Mouse (Mus musculus): ENCODE results near the gene Plb1. TPM values are rescaled to one million over a fixed set of nuclear protein-coding genes. Genes with fewer than 3 reads are reported as not detected.

Plb1 gene
- polyA plus RNA-seq, 1 experiment from 2014 or later, result not detected

DNA sequence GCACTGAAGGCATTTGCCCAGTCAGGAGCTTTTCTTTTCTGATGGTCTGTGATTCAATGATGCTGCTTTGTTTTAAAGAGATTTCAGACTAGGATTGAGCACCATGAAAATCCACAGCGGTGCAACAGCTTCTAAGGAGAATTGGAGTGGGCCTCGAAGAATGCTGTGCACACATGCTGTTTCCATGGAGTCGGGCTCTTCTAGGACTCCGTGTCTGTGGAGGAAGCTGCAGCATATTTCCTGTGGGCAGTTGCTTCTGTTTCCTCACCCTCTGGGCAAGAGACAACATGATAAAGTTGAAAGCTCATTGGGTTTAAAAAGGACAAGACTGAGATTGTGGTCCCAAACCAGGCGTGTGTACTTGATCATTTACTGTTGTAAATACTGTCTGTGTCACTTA is 157.8 kb downstream of the Plb1 start:
- Histone ChIP-seq H3K4me3 (replicated peaks; ENCODE audit: low read length) (no peak overlapping the region), H3K4me2 (replicated peaks) (no peak overlapping the region), H3K27me3 (ENCODE audit: control insufficient read depth, insufficient read depth, low read length) (no peaks in the 10 kb centered on the region), H3K4me1 (replicated peaks; ENCODE audit: control insufficient read depth, insufficient read depth, low read length) (no peaks in the 10 kb centered on the region), H3K36me3 (replicated peaks; ENCODE audit: control insufficient read depth, insufficient read depth) (no peaks in the 10 kb centered on the region), H3K27ac (no peak overlapping the region), H3K9me3 (ENCODE audit: control insufficient read depth, low read length) (no peaks in the 10 kb centered on the region), H3K9ac (no peak overlapping the region)
- DNase-seq (ENCODE audit: low spot score) (no peak), ATAC-seq (ENCODE audit: low FRiP score) (no peak)
- 61% methylated on average over 5 of the region's 5 CpGs for WGBS

DNA sequence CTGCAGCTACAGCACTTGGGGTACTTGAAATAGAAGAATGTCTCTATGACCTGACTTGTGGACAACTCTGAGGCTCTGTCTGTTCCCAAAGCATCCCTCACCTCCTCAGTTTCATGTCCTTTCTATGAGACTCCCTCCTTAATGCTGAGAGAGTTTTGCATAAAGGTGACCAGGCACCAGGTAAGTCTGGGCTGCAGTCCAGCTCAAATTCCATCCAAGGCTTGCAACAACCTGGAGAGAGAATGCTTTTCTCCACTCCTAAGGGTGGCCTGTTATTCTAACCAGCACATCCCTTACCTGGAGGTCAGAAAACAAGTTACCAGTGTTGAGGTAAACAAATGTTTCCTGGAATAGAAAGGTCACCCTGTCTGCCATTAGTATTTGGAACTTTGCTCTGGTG is 159.8 kb downstream of the Plb1 start:
- Histone ChIP-seq H3K27ac (no peak overlapping the region), H3K9ac (no peak overlapping the region), H3K4me2 (replicated peaks) (no peak overlapping the region), H3K27me3 (ENCODE audit: control insufficient read depth, insufficient read depth, low read length) (no peaks in the 10 kb centered on the region), H3K4me3 (replicated peaks; ENCODE audit: low read length) (no peak overlapping the region), H3K4me1 (replicated peaks; ENCODE audit: control insufficient read depth, insufficient read depth, low read length) (no peaks in the 10 kb centered on the region), H3K36me3 (replicated peaks; ENCODE audit: control insufficient read depth, insufficient read depth) (no peaks in the 10 kb centered on the region), H3K9me3 (ENCODE audit: control insufficient read depth, low read length) (no peaks in the 10 kb centered on the region)
- DNase-seq (ENCODE audit: low spot score), result no peak
- no peak for ATAC-seq (ENCODE audit: low FRiP score)

- H3K36me3 ChIP-seq (replicated peaks; ENCODE audit: control insufficient read depth, insufficient read depth), result no peaks in the 10 kb centered on the region
- DNase-seq (ENCODE audit: low spot score), result no peak
- no peak overlapping the region for H3K4me2 ChIP-seq (replicated peaks)
- no peak for ATAC-seq (ENCODE audit: low FRiP score)
- no peaks in the 10 kb centered on the region for H3K9me3 ChIP-seq (ENCODE audit: control insufficient read depth, low read length)
- no peaks in the 10 kb centered on the region; the same call in 1 of the 2 replicates for H3K27me3 ChIP-seq (ENCODE audit: control insufficient read depth, insufficient read depth, low read length)
- no peaks in the 10 kb centered on the region for H3K4me1 ChIP-seq (replicated peaks; ENCODE audit: control insufficient read depth, insufficient read depth, low read length)
- H3K27ac ChIP-seq, result no peak overlapping the region
- H3K9ac ChIP-seq, result no peak overlapping the region
- H3K4me3 ChIP-seq (replicated peaks; ENCODE audit: low read length), result no peak overlapping the region
- 91% methylated on average over 3 of the region's 3 CpGs for WGBS
Measured at GRCm38 (mm10) chr5:32394586-32394985, 162.1 kb downstream of the Plb1 start.

DNA sequence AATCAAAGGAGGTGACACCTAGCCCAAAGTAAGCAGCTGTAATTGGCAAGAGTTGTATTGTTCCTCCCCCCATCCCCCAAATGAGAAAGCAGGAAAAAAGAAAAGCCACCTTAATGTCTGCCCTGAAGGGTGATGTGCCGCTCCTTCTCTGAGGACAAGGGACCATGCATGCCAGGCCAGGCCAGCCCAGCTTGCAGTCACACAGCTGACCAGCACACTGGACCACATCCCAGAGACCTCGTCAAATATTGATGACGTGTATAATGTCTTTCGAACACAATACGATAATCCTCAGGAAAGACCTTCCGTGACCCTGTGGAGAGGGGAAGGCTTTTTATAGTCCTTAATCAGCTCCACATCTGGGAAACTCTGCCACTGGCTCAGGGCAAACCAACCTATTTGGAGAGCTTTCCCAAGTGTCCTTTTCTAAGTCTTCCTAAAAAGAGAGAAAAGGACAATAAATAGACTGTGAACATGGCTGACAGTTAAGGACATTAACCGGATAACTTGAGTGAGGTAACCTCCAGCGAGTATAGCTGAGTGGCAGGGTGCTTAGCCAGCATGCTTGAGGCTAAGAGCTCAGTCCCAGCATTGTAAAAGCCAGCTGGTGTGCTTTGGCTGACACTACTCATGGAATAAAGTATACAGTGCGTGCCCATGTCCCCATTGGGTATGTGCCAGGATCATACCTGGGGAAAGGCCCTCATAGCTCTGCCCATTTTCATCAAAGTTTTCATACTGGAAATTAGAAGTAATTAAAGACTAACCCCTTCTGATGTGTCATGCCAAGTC is 162.8 kb downstream of the Plb1 start:
- H3K27ac ChIP-seq, result no peak overlapping the region
- no peak overlapping the region for H3K4me3 ChIP-seq (replicated peaks; ENCODE audit: low read length)
- no peak overlapping the region for H3K4me2 ChIP-seq (replicated peaks)
- no peaks in the 10 kb centered on the region for H3K36me3 ChIP-seq (replicated peaks; ENCODE audit: control insufficient read depth, insufficient read depth)
- no peaks in the 10 kb centered on the region for H3K9me3 ChIP-seq (ENCODE audit: control insufficient read depth, low read length)
- WGBS, result 80% methylated on average over 9 of the region's 9 CpGs
- H3K9ac ChIP-seq, result no peak overlapping the region
- ATAC-seq (ENCODE audit: low FRiP score), result no peak
- no peaks in the 10 kb centered on the region; the same call in 1 of the 2 replicates for H3K27me3 ChIP-seq (ENCODE audit: control insufficient read depth, insufficient read depth, low read length)
- no peaks in the 10 kb centered on the region for H3K4me1 ChIP-seq (replicated peaks; ENCODE audit: control insufficient read depth, insufficient read depth, low read length)
- DNase-seq (ENCODE audit: low spot score), result no peak

DNA sequence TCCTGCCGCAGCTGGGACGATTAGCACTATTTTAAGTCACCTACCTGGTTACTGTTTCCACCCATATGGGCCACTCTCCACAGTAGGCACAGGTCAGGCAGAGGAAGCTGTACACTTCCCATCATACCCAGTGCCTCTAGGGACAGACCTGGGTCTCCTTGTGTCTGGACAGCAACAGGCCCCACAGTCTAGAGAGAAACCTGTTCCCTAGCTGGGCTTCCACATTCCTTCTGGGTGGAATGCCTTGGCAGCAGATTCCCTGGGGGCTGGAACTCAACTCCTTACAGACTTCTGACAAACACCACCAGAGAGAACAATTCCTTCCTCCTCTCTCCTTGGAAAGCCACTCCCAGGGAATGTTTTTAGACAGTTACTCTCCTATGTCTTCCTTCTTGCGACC is 165.2 kb downstream of the Plb1 start:
- no peaks in the 10 kb centered on the region for H3K9me3 ChIP-seq (ENCODE audit: control insufficient read depth, low read length)
- DNase-seq (ENCODE audit: low spot score) (no peak), ATAC-seq (ENCODE audit: low FRiP score) (no peak)
- H3K36me3 ChIP-seq (replicated peaks; ENCODE audit: control insufficient read depth, insufficient read depth), result no peaks in the 10 kb centered on the region
- H3K4me3 ChIP-seq (replicated peaks; ENCODE audit: low read length), result no peak overlapping the region
- no peak overlapping the region for H3K27ac ChIP-seq
- no peak overlapping the region for H3K4me2 ChIP-seq (replicated peaks)
- H3K9ac ChIP-seq, result no peak overlapping the region
- no peaks in the 10 kb centered on the region; the same call in 1 of the 2 replicates for H3K27me3 ChIP-seq (ENCODE audit: control insufficient read depth, insufficient read depth, low read length)
- 83% methylated on average over 3 of the region's 3 CpGs for WGBS
- no peaks in the 10 kb centered on the region for H3K4me1 ChIP-seq (replicated peaks; ENCODE audit: control insufficient read depth, insufficient read depth, low read length)

DNA sequence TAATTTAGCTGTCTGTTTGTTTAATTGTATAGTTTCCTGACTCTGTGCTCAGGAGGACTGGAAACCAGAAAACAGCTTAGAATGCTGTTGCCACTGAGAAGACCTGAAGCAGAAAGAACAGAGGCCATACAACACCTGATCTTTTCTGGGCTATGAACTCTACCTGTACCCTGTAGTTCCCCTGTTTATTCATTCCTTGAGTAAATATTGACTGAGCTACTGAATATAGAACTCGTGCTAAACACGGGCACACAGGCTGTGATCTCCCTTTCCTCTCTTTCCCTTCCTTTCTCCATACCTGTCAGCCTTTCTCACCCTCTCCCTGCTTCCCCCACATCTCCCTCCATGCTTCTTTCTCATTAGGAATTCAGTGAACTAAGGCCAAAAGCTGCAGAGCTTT is 168.4 kb downstream of the Plb1 start:
- 79% methylated on average over 2 of the region's 2 CpGs for WGBS
- ATAC-seq (ENCODE audit: low FRiP score), result no peak
- no peak for DNase-seq (ENCODE audit: low spot score)
- Histone ChIP-seq H3K27ac (no peak overlapping the region), H3K27me3 (ENCODE audit: control insufficient read depth, insufficient read depth, low read length) (no peaks in the 10 kb centered on the region; the same call in 1 of the 2 replicates), H3K9ac (no peak overlapping the region), H3K36me3 (replicated peaks; ENCODE audit: control insufficient read depth, insufficient read depth) (no peaks in the 10 kb centered on the region), H3K4me3 (replicated peaks; ENCODE audit: low read length) (no peak overlapping the region), H3K9me3 (ENCODE audit: control insufficient read depth, low read length) (no peaks in the 10 kb centered on the region), H3K4me2 (replicated peaks) (no peak overlapping the region), H3K4me1 (replicated peaks; ENCODE audit: control insufficient read depth, insufficient read depth, low read length) (no peaks in the 10 kb centered on the region)

DNA sequence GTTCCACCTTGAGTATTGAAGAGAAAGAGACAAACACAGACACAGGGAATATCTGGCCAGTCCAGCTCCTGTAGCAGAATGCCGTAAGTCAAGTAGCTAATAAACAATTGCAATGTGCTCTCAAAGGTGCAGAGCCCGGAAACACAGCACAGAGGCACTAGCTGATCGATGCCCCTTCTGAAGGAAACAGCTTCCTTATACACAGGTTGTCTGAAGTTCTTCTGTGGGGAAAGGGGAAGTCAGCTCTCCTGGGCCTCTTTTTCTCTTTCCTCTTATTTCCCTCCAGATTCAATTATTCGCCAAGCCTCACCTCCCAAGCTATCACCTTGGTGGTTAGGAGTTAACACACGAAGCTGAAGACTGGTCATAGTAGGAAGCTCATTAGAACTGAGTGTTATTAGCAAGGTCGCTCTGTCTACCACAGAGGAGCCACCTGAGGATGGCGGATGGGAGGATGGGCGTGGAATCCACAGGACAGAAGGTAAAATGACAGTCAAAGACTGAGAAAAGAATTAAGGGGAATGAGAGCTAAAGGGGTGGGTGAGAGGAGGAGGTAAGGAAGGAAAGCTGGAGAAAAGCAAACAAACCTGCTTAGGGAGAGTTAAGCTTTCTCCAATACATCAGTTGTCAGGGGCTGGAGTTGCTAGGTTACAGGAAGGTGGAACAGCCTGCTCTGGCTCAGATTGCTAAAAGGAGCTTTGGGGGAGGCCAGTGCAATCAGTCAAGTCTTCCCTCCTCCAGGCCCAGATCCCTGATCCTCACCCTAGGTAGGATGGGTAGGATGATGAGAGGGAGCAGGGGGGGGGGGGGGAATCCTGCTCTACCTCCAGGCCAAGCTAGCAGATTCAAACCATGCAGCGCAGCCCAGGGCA is 170.8 kb downstream of the Plb1 start:
- WGBS, result 73% methylated on average over 9 of the region's 9 CpGs
- Histone ChIP-seq H3K4me1 (replicated peaks; ENCODE audit: control insufficient read depth, insufficient read depth, low read length) (no peaks in the 10 kb centered on the region), H3K36me3 (replicated peaks; ENCODE audit: control insufficient read depth, insufficient read depth) (no peaks in the 10 kb centered on the region), H3K27ac (no peak overlapping the region), H3K4me2 (replicated peaks) (no peak overlapping the region), H3K4me3 (replicated peaks; ENCODE audit: low read length) (no peak overlapping the region), H3K9me3 (ENCODE audit: control insufficient read depth, low read length) (no peaks in the 10 kb centered on the region), H3K27me3 (ENCODE audit: control insufficient read depth, insufficient read depth, low read length) (no peaks in the 10 kb centered on the region; the same call in 1 of the 2 replicates), H3K9ac (no peak overlapping the region)
- ATAC-seq (ENCODE audit: low FRiP score), result no peak; the same call in 1 of the 2 replicates
- no peak for DNase-seq (ENCODE audit: low spot score)

GRCm38 (mm10) chr5:32405199-32405855 is 172.8 kb downstream of the Plb1 start:
- H3K4me3 ChIP-seq (replicated peaks; ENCODE audit: low read length), result no peak overlapping the region
- 84% methylated on average over 4 of the region's 4 CpGs for WGBS
- H3K9ac ChIP-seq, result no peak overlapping the region
- no peaks in the 10 kb centered on the region for H3K36me3 ChIP-seq (replicated peaks; ENCODE audit: control insufficient read depth, insufficient read depth)
- no peak overlapping the region for H3K4me2 ChIP-seq (replicated peaks)
- H3K27ac ChIP-seq, result no peak overlapping the region
- ATAC-seq (ENCODE audit: low FRiP score), result no peak
- no peaks in the 10 kb centered on the region for H3K27me3 ChIP-seq (ENCODE audit: control insufficient read depth, insufficient read depth, low read length)
- no peaks in the 10 kb centered on the region for H3K9me3 ChIP-seq (ENCODE audit: control insufficient read depth, low read length)
- DNase-seq (ENCODE audit: low spot score), result no peak
- no peaks in the 10 kb centered on the region for H3K4me1 ChIP-seq (replicated peaks; ENCODE audit: control insufficient read depth, insufficient read depth, low read length)

DNA sequence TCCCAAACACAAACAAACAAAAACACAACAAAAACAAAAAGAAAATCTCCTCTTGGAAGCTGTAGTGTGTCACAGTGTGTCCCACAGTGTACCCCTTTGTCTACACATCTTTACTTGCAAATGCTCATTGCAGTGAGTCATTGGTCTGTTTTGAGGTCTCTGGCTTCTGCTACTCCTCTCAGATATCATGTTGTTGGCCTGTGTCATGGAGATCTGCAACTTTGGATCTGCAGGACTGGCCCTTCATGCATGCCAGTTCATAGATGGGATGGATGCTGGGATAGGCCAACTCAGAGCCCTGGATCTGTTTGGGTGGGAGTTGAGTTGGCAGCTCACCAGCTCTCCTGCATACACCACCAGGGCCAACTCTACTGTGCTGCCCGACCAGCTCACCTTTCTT is 176.3 kb downstream of the Plb1 start:
- DNase-seq (ENCODE audit: low spot score), result no peak
- no peak for ATAC-seq (ENCODE audit: low FRiP score)
- H3K27ac ChIP-seq, result no peak overlapping the region
- no peak overlapping the region for H3K4me2 ChIP-seq (replicated peaks)
- H3K27me3 ChIP-seq (ENCODE audit: control insufficient read depth, insufficient read depth, low read length), result no peaks in the 10 kb centered on the region
- no peak overlapping the region for H3K9ac ChIP-seq
- WGBS, result 80% methylated on average over 1 of the region's 1 CpGs
- 0 out of 2 replicates have a peak, but pooled peaks cover 5% of the 10 kb centered on the region for H3K4me1 ChIP-seq (replicated peaks; ENCODE audit: control insufficient read depth, insufficient read depth, low read length)
- no peak overlapping the region for H3K4me3 ChIP-seq (replicated peaks; ENCODE audit: low read length)
- no peaks in the 10 kb centered on the region for H3K9me3 ChIP-seq (ENCODE audit: control insufficient read depth, low read length)
- H3K36me3 ChIP-seq (replicated peaks; ENCODE audit: control insufficient read depth, insufficient read depth), result no peaks in the 10 kb centered on the region
